Mouse (Mus musculus): ENCODE results near the gene Ddr2.
"Not testable (repeated sequence)": the region's sequence is repeated elsewhere in the genome, so short reads cannot be mapped to it uniquely, and the experiment has no call there.

Ddr2 gene

DNA sequence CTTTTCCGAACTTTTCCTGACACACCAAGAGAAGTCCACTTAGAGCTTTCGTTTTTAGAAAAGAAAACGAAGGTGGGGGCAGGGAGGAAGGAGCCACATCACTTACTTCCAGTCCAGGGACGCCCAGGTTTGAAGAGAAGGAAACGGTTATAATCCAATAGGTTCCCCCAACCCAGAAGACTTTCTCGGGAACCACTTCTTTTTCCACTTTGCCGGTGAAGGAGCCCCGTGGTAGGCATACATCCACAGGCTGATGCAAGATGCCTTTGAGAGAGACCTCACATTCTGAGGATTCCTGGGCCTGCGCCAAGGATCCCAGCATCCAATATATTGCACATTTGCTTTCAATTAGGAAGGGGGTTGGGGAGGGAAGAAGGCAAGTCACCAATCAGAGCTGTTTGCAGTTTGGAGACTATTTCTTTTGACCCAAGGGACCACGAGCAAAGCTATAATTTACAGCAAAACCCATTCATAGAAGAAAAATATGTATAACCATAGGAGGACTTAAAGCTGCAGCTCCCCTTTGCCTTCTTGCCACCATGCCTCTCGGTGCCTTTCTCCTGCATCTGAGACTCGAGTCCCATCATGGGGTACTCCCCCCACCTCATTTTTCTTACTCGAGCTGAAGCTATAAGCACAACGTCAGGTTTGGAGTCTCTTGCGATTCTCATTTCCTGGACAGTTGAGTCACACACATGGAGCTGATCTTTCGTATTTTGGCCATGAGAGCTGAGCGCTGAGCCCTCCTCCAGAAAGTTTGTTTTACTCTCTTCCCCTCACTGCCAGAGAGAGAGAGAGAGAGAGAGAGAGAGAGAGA is at the start of gene Ddr2:
Ddr2 (minus strand) TSS at position 247 of the 817 bp plus-strand sequence.
- DNase-seq: peak; percentile 9

DNA sequence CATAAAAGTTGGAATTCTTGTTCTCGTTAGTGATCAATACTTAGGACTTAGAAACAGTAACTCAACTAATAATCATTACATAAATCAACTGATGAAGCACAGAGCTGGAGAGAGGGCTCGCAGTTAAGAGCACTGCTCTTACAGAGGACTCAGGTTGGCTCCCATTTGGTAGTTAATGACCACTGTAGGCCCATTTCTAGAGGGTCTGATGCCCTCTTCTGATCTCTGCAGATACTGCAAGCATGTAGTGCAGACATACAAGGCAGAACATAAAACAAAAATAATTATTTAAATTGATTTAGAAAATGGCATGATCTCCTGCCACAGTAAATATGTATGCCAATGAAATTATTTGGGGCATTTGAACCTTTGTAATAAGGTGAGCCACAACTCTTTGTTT is 49.1 kb upstream of the Ddr2 start:
- no peak for DNase-seq

DNA sequence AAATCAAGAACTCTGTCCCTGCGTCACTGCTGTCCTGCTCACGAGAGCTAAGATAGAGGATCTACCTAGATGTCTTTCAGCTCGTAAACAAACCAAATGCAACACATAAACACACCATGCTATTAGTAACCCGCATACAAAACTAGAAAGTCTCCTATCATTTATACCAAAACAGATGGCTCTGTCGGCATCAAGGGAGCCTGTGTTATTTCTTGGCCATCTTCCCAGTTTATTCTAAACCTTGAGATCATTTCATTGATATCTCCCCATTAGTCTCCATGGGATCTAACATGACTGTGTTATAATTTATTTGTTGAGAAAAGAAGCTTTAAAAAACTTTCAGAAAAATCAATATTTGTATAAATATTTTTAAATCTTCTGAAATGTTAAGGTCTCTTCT is 45.2 kb upstream of the Ddr2 start:
- no peak for DNase-seq

DNA sequence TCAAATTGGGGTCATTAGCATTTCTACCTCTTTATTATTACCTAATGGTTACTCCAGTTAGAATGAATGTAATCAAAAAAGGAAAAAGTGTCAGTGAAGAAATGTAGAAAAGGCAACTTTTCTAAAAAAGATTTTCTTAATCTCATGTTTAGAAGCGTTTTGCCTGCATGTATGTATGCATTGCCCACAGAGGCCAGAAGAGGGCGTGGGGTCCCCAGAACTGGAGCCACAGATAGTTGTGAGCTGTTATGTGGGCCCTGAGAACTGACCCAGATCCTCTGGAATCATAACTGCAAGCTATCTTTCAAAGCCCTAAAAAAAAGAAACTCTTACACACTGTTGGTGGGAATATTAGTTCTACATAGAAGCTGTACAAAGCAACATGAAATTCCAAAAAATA is 44.7 kb upstream of the Ddr2 start:
- DNase-seq: no peak

DNA sequence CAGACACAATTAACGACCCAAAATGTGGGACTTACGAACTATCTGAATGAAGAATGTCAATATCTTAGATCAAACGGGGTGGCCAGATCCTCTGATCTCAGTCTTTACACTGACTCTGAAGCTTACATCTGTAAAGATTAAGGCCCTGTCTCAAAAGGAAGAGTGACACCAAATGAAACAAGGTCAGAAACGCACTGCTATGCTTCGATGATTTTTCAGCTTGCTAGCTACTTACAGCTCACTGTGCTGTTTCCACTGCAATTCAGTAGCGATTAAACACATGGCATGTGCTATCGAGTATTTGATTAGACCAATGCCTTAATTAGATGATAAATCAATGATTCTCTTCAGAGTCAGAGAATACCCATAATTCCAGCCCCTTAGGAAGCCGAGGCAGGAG is 43.4 kb upstream of the Ddr2 start:
- DNase-seq: no peak

DNA sequence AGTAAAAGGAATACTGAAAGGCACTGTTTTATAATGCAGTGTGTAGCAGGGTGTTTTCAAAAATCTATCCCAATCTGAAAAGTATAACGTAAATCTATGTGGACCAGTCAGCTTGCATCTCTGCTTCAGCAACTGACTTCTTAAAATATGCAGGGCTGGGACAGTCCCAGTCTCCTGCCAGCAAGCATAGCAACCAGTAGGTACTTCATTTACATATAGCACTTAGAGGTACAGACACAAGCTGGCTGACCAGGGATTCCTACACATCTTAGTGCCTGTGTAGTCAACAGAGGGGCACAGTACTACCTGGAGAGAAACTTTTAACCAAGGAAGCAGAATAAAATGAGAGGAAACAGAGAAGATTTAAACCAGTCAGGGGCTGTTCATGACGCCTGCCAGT is 42.0 kb upstream of the Ddr2 start:
- DNase-seq: no peak

DNA sequence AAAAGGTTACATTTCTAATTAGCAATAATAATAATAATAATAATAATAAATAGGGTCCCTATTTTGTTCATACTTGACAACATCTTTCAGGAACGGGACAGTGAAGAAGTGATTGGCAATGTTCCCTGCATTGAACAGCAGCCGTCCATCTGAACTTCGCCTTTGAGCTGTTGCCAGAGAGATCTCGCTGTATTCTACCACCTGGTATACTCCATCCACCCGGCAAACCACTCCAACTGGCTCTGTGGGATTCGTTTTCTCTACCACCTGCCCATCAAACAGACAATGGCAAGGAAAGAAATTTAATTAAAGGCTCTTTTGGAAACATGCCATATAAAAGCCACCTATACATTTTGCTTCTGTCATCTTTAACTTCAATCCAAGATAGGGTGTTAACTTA is 40.3 kb upstream of the Ddr2 start:
- DNase-seq: no peak

DNA sequence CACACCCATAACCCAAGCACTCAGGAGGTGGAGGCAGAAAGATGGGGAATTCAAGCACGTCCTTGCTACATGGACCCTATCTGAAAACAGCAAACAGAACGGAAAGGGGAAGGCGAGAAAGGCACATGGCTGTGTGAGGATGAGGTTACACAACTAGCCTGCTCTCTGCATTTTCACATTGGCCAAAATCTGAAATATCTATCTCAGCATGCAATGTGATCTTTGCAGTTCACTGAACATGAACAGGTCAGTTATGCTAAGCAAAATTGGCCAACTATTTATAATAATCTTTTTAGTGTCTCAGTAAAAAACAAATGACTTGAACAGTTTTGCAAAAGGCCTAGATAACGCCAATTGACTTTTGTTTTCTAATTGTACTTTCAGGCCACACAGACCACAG is 39.2 kb upstream of the Ddr2 start:
- no peak for DNase-seq

DNA sequence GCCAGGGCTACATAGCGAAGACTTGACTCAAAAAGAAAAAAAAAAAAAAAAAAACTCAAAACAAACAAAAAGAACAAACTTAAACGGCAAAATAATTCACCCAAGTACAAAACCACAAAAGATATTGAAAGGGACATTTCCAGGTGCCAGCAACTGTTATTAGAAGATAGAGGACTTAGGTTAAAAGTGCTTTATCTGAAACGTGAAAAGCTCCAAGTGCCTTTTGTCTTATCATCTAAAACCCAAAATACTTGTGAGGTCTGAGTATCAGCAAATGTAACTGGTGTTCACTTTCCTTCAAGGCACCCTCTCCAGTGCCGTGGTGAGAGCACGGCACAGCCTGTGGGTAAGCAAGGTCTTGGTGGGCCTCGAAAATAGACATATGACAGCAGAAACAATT is 38.0 kb upstream of the Ddr2 start:
- no peak for DNase-seq

DNA sequence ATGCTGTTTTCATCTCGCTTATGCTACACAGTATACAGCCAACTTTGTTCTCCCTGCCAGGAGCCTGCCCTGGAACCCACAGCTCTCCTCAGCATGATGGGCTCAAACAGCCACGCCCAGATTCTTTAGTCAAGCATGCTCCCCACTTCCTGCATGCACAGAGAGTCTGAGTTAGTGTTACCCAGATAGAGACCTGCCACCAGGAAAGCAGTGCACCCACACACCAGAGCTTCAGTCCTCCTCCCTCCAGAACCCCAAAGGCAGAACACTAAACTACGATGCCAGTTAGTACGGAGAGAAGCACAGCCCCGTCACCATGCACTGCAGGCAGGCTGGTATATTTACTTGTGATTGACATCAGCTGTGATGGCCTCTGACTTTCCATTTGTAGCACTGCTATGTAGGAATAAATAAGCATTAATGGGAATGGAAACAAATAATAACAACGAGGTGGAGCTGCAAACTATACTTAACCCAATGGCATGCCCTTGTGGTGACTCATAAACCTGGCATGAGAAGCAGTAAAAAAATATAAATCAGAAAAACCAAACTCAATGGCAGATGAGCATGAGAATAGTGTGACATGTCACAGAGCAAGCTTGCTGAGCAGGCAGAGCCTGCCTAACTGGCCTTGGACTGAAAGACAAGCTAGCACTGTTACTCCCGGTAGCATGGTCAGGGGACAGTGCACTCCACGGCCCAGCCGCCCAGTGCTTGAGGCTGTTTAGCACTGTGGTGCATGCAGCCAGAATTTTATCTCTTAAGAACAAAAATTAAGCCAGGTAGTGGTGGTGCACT is 37.3 kb upstream of the Ddr2 start:
- DNase-seq: no peak

DNA sequence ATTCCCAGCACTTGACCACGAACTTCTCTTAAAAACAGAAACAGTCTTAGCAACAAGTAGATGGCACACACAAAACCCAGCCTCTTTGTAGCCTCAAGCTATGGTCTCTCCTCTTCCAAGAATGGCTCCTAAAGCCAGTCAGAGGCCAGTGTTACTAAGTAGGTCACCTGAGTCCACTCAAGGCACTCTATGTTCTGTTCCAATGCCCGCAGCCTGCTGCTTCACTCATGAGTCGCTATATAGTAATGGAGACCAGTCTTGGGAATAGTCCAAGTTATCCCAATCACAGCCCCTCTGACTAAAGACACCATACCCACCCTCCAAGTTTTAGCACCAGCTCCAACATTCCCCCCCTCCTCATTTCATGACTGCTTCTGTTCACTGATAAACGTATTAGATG is 35.0 kb upstream of the Ddr2 start:
- no peak for DNase-seq

DNA sequence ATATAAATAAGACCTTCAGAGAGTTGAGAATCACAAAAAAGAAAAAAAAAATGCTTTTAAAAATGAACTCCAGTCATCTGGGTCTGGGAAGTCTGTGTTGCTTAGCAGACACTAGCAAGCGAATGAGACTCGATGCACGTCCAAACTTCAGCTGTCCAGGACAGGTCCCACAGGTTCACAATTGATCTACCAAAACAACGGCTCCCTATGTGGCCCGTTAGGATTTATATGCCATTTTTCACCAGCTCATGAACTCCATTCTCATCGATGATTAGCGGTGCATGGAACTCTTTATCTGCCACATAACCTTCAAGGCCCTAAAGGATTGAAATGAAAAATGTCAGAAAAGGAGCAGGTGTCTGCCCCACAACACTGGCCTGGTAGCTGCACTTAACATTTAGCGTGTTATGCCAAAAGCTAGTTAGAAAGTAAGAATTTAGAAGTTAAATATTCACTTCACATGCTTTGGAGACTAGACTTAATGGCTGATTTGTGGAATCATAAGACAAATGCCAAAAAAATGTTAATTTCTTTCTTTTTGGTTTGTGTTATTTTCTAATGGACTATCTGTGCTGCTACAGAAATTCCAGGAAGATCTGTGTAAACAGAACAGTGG is 31.8 kb upstream of the Ddr2 start:
- DNase-seq: peak; percentile 50

DNA sequence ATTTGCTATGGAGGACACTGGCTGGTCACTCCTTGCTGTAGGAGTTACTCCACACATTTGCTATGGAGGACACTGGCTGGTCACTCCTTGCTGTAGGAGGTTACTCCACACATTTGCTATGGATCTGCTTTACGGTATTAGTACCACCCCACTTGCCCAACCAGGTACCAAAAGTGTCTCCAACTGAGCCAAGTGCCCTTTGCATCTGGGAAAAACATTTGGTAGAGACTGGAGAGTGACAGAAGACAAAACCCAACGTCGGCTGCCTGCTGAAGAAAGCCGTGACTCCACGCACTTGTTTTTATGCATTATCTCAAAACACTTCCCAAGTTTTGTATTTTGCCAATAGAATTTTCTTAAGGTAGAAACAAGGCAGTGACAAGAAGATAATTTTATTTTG is 31.1 kb upstream of the Ddr2 start:
- no peak for DNase-seq

DNA sequence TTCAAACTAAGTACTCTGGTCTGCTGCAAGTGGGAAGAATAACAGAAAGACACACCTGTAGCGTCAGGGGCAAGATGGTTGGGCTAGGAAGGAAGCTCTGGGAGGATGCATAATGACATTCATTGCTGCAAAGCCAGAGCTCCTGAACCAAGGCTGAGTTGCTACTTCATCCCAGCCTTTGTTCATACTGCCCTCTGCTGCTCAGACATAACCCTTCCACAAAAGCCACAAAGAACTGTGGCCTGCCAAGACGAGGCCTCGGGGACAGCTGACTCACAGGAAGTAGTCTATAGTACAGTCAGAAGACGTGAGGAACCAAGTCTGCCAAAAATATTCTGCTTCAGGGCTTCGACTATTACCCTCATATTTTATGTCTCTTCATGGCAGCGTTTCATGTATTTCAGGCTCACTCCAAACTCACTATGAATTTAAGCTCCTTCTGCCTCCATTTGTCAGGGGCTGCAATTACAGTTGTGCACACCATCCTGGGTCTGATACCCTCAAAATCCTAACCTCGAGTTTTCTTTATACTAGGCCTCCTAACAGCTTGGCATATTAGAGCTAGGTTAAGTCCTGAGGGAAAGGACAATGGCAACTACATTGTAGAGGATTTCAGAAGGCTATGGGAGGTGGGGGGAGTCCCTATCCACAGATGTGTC is 25.9 kb upstream of the Ddr2 start:
- peak; percentile 68 for DNase-seq

DNA sequence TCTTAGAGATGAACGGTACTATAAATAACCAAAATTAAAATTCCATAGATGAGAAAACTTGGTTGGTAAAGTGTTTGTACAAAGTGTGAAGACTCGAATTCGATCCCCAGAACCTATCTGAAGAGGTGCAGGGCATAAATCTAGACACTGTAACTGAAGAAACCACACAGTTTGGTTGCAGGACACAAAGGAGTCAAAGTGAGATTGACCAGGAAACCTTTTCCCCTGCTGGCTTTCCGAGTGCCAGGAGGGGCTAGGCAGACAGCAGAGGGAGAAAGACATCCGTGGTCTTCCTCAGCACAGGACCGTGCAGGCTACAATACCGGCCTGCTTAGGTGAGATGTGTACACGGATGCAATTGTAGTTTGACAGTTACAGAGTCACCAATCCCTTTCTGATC is 23.7 kb upstream of the Ddr2 start:
- DNase-seq: no peak

DNA sequence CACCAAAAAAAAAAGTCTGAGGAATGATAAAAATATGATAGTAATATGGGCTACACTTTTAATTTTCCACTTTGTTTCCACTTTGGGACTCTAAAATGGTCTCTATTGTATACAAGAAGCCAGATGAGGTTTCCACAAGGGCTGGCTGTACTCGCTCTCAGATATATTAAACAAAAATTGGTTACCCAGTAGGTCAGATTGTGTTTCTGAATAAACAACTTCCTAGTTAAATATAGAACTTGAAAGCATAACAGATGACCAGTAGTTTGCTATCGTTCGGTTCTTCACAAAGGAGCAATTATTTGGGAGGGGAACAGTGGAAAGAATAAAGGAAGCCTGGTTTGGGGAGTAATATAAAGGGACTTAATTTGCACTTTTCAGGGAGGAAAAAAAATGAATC is 20.4 kb upstream of the Ddr2 start:
- no peak for DNase-seq

DNA sequence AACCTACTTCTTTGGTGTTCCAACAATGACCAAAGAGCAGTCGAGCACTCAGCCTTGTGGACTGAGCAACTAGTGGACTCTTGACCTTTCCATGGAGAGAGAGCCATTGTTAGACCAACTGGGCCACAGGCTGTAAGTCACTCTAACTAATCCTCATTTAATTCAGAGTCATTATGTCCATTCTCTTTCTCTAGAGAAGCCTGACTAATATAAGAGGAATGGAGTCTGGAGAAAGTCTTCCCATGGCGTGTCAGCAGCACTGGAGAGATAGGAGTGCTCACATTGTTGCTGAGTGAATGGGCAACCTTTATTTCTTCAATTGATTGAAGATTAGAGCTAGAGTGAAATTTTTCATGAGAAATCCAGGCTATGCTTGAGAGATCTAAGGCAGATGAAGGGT is 14.1 kb upstream of the Ddr2 start:
- DNase-seq: no peak

DNA sequence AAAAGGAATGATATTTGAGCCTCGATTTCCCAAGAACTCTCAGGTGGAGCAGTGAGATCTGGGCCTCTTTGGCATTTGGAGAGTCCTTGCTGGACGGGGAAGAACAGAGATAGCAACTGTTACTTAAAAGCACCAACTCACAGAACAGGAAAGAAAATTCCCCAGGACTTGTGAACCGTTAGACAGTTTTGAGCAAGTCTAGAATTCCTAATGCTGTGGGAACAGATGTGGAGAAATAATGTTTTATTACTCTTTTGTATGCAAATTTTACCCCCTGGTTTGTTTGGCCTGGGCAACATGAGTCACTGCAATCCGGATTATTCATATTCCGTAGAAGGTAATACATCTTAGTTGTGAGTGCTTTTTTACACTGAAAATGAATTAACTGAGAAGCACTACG is 3.1 kb upstream of the Ddr2 start:
- no peak for DNase-seq

DNA sequence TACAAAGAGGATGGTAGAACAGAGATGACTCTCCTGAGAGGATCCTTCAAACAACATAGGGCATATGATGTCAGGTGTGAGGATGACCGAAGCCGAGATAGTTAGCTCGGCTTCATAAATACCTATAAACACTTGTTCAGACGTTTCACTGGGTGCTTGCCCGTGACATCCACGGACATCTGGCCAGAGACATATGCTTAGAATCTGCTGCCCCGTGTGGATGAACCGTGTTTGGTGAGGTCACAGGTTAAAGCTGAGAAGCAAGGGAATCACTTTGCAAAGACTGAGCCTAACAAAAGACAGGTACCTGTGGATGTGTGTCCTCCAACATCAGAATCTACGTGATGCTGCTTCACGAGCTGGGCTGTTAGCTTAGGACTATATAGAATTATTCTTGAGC is 1.7 kb upstream of the Ddr2 start:
- no peak for DNase-seq

DNA sequence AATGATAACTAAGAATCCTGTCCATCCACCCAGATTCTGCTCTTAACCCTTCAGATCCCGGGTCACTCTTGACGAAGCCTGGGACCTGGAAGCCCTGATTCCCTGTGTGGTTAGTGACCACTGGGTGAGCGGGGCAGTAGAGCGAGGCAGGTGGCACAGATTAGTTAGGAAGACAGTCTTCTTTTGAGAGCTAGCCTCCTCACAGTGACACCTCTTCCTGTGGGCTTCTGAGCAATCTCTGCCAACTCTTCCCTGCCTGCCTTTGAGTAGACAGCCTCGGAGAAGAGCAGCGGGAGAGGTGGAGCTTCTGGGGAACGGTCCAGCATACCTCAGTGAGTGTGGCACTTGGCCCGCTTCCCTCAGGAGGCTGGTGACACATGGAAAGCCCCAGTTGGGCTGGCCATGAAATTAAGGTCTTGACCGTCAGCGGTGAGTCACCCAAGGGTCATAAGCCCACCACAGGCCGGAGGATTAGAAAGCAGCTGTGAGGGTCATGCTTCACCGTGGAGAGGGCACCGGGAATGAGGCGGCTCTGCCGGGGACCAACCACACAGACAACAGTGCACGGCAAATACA is 1.2 kb upstream of the Ddr2 start:
- no peak for DNase-seq

DNA sequence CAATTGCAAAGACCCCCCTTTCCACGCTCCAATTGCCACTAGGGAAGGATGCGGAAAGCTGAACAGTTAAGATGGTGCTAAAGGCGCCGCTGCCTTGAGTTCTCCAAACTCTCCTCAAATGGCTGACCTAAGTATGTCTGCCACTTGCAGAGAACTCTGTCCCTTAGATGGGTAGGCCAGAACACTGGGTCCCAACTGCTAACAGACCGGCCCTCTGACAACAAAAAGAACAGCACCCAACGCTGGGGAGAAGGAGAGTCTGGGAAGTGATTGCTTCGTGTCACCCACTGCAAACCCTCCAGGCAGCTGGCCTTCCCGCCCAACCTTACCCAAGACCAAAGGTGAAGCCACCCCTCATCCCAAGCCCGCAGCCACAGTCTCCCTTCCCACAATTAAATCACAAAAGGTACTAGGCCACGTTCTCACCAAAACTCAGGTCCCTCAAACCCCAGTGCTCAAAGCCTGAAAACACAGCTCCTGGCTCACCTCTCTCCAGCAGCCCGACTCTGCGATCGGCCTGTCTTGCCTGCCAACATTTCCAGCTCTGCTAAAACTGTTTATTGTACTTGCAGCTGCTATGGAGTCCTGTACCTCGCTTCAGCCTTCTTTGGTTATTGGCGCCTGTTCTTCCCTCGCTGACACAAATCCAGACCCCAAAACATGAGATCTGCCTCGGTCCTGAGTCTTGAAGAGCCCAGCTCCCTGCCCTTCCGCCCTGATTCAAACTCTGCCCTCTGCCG is 616 bp downstream of the Ddr2 start:
- DNase-seq: no peak

DNA sequence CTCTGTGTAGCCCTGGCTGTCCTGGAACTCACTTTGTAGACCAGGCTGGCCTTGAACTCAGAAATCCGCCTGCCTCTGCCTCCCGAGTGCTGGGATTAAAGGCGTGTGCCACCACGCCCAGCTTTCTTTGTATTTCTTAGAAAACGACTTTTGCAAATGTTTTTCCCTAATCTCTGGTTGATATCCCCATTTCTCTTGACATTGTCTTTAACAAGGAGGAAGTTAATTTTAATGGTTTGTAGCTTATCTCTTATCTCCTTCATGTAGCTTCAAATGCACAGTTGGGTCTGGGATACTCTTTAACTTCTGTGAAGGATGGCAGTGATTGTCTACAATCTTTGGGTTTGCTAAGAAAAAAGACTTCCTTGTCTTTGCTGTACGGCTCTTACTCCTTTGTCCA is 7.7 kb downstream of the Ddr2 start:
- not testable (repeated sequence) for DNase-seq

All from kidney, adult 11 months (tissue).